Mouse (Mus musculus) CH12.LX (cell line): Measurements from ENCODE around the gene Slc1a6. TPM values are rescaled to one million over a fixed set of nuclear protein-coding genes. Genes with fewer than 3 reads are reported as not detected.

Experiments used
- DNase-seq: peaks from one replicate; pipeline ENCODE4 v3.0.0-alpha.2; 2013; ENCODE audit errors: extremely low read depth
- H3K27ac ChIP-seq: 2 replicates; pipeline ENCODE4 v1.5.1; 2012; ENCODE audit warnings: low read depth, mild to moderate bottlenecking, control low read depth, moderate library complexity; ENCODE audit not compliant: insufficient read depth
- H3K27me3 ChIP-seq: replicated peaks from 2 replicates; pipeline ENCODE3; 2012; ENCODE audit warnings: inconsistent platforms
- H3K36me3 ChIP-seq, 2 experiments: replicated peaks in 1 of 2; 2 replicates each; pipeline versions ENCODE3 to v1.6.1; 2012; ENCODE audit warnings: inconsistent platforms in 1 of 2, low read length in 1 of 2, mild to moderate bottlenecking in 1 of 2, mixed read lengths in 1 of 2, moderate library complexity in 1 of 2; ENCODE audit not compliant: control insufficient read depth in 1 of 2, insufficient read depth in 1 of 2
- H3K4me1 ChIP-seq, 2 experiments: 2 replicates each; pipeline ENCODE4 v1.6.1; 2012; ENCODE audit warnings: inconsistent platforms in 1 of 2, moderate library complexity in 1 of 2; ENCODE audit not compliant: insufficient read depth in 2 of 2, control insufficient read depth in 1 of 2
- H3K4me2 ChIP-seq: 2 replicates; pipeline ENCODE4 v1.6.1; 2012; ENCODE audit warnings: low read depth, mild to moderate bottlenecking, control low read depth; ENCODE audit not compliant: poor library complexity, insufficient read depth, severe bottlenecking
- H3K4me3 ChIP-seq, 3 experiments: fragments of 150-350 bp in 1 of 3; sonication (generic) in 1 of 3; replicated peaks in 1 of 3; 2 replicates each; pipeline versions ENCODE3 to v1.5.1; 2011 to 2012; ENCODE audit warnings: low read depth in 2 of 3, low read length in 2 of 3, mild to moderate bottlenecking in 2 of 3, moderate library complexity in 2 of 3, control low read depth in 1 of 3, improper control_type of control experiment in 1 of 3, inconsistent platforms in 1 of 3, mixed read lengths in 1 of 3; ENCODE audit not compliant: poor library complexity in 1 of 3
- H3K79me2 ChIP-seq: replicated peaks from 2 replicates; pipeline ENCODE4 v1.6.1; 2012; ENCODE audit warnings: mild to moderate bottlenecking, moderate library complexity; ENCODE audit not compliant: control insufficient read depth, poor library complexity, insufficient read depth, severe bottlenecking; ENCODE audit errors: extremely low read depth
- H3K9ac ChIP-seq: 2 replicates; pipeline ENCODE4 v1.6.1; 2012; ENCODE audit warnings: low read depth, mild to moderate bottlenecking, control low read depth, moderate library complexity; ENCODE audit not compliant: insufficient read depth
- H3K9me3 ChIP-seq: replicated peaks from 2 replicates; pipeline ENCODE3; 2012; ENCODE audit warnings: low read length, inconsistent platforms, mixed read lengths
- CHD1 ChIP-seq: IDR thresholded peaks from 2 replicates; pipeline ENCODE4 v1.6.1; 2012; ENCODE audit warnings: low read depth, low read length, improper control_type of control experiment, inconsistent platforms
- CHD2 ChIP-seq: IDR thresholded peaks from 2 replicates; pipeline ENCODE4 v1.6.1; 2011; ENCODE audit warnings: low read length, improper control_type of control experiment
- ELF1 ChIP-seq: IDR thresholded peaks from 2 replicates; pipeline ENCODE4 v1.6.1; 2014; ENCODE audit warnings: low read depth, mild to moderate bottlenecking, inconsistent platforms, low read length, improper control_type of control experiment
- EP300 ChIP-seq: IDR thresholded peaks from 2 replicates; pipeline ENCODE4 v1.6.1; 2011; ENCODE audit warnings: low read length, improper control_type of control experiment
- ETS1 ChIP-seq: conservative IDR thresholded peaks from 2 replicates; pipeline ENCODE4 v1.6.1; 2012; ENCODE audit warnings: low read depth, mild to moderate bottlenecking, inconsistent platforms, low read length, improper control_type of control experiment, moderate library complexity
- GABPA ChIP-seq: IDR thresholded peaks from 2 replicates; pipeline ENCODE4 v1.6.1; 2012; ENCODE audit warnings: low read depth, low read length, improper control_type of control experiment, inconsistent platforms; ENCODE audit not compliant: insufficient replicate concordance
- JUN ChIP-seq: IDR thresholded peaks from 2 replicates; pipeline ENCODE4 v1.6.1; 2011; ENCODE audit warnings: low read depth, mild to moderate bottlenecking, low read length, improper control_type of control experiment, moderate library complexity; ENCODE audit not compliant: insufficient read depth
- KAT2A ChIP-seq: IDR thresholded peaks from 2 replicates; pipeline ENCODE4 v1.6.1; 2012; ENCODE audit warnings: low read length, improper control_type of control experiment, inconsistent platforms; ENCODE audit not compliant: insufficient replicate concordance
- MEF2A ChIP-seq: IDR thresholded peaks from 2 replicates; pipeline ENCODE4 v1.6.1; 2014; ENCODE audit warnings: low read depth, mild to moderate bottlenecking, inconsistent platforms, low read length, improper control_type of control experiment, borderline replicate concordance
- NELFE ChIP-seq: IDR thresholded peaks from 2 replicates; pipeline ENCODE4 v1.6.1; 2011; ENCODE audit warnings: low read depth, low read length, improper control_type of control experiment
- NRF1 ChIP-seq: IDR thresholded peaks from 2 replicates; pipeline ENCODE4 v1.6.1; 2014; ENCODE audit warnings: low read depth, mild to moderate bottlenecking, inconsistent platforms, low read length, improper control_type of control experiment, moderate library complexity
- PAX5 ChIP-seq: IDR thresholded peaks from 2 replicates; pipeline ENCODE4 v1.6.1; 2012; ENCODE audit warnings: low read length, inconsistent platforms, mixed read lengths
- POLR2A ChIP-seq: IDR thresholded peaks from 2 replicates; pipeline ENCODE4 v1.6.1; 2011; ENCODE audit warnings: low read depth, mild to moderate bottlenecking, improper control_type of control experiment, low read length
- RAD21 ChIP-seq: IDR thresholded peaks from 2 replicates; pipeline ENCODE4 v1.6.1; 2011; ENCODE audit warnings: low read depth, mild to moderate bottlenecking, low read length, improper control_type of control experiment, moderate library complexity
- TCF12 ChIP-seq: IDR thresholded peaks from 2 replicates; pipeline ENCODE4 v1.6.1; 2014; ENCODE audit warnings: low read depth, mild to moderate bottlenecking, inconsistent platforms, low read length, improper control_type of control experiment
- UBTF ChIP-seq: IDR thresholded peaks from 2 replicates; pipeline ENCODE4 v1.6.1; 2012; ENCODE audit warnings: low read depth, mild to moderate bottlenecking, inconsistent platforms, low read length, improper control_type of control experiment, moderate library complexity
- USF2 ChIP-seq: conservative IDR thresholded peaks from 2 replicates; pipeline ENCODE4 v1.6.1; 2011; ENCODE audit warnings: low read depth, low read length, improper control_type of control experiment
- ZMIZ1 ChIP-seq: IDR thresholded peaks from 2 replicates; pipeline ENCODE4 v1.6.1; 2012; ENCODE audit warnings: low read depth, mild to moderate bottlenecking, inconsistent platforms, low read length, improper control_type of control experiment
- ZNF384 ChIP-seq: IDR thresholded peaks from 2 replicates; pipeline ENCODE4 v1.6.1; 2012; ENCODE audit warnings: low read depth, low read length, improper control_type of control experiment, inconsistent platforms
- dilution Hi-C: fragments of 300-500 bp; cut with MboI; formaldehyde crosslinking; loops from 2 replicates; pipeline ENCODE4 v1.14.3; 2020; ENCODE audit warnings: low sequenced_read_pairs; ENCODE audit not compliant: extremely low pct_unique_long_range_greater_than_20kb, extremely low pct_ligation_motif_present
- in situ Hi-C: fragments of 300-500 bp; cut with MboI; formaldehyde crosslinking; loops from 3 replicates; pipeline ENCODE4 v1.14.3; 2019; ENCODE audit warnings: low sequenced_read_pairs, low pct_ligation_motif_present, low pct_unique_long_range_greater_than_20kb, mixed read lengths
- polyA plus RNA-seq: library from polyadenylated mRNA; unstranded; fragments of >175 nt; gene quantifications from 2 replicates; pipeline ENCODE4 v1.2.1, GENCODE M21; 2012; ENCODE audit warnings: low read depth; ENCODE audit not compliant: insufficient read length
- total RNA-seq, 2 experiments: library from RNA; depleted of rRNA; stranded (reverse); fragments of 300-350 nt in 1 of 2; fragments of >200 nt in 1 of 2; gene quantifications; 2 replicates each; pipeline ENCODE4 v1.2.3; 2012 to 2014

Gene Slc1a6
- total and polyA plus RNA-seq, 3 experiments, result 0.04 TPM; not detected in 2

DNA sequence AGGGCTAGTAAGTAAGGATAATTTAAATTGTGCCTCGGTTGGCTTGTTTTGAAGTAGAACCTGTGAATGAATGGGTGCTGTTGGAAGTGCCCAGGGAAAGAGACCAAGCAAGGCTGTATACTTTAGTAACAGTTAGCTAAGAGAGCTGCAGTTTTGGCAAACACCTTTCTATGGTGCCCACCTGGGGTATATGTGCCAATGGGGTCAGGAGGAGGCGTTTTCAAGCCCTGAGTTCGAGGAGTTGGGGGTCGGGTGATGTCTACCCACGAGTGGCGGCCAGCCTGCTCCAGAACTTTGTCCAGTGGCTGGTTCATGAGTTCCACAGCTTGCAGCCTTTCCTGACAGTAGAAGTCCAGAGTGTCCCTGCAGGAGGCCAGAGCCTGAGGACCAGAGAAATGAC is 31.4 kb upstream of the Slc1a6 start:
- Histone ChIP-seq H3K36me3 (no peaks in the 10 kb centered on the region), H3K4me1 (no peaks in the 10 kb centered on the region), H3K9ac (no peak overlapping the region), H3K9me3 (peaks cover 7% of the 10 kb centered on the region), H3K4me3 (no peak overlapping the region), H3K4me2 (no peak overlapping the region), H3K27me3 (peaks cover 41% of the 10 kb centered on the region), H3K27ac (no peak overlapping the region), H3K79me2 (no peaks in the 10 kb centered on the region)
- DNase-seq, result no peak
- in situ Hi-C loops, result no loop called here
- TF ChIP-seq UBTF (no peak), POLR2A (no peak)
- dilution Hi-C loops, result no loop called here

DNA sequence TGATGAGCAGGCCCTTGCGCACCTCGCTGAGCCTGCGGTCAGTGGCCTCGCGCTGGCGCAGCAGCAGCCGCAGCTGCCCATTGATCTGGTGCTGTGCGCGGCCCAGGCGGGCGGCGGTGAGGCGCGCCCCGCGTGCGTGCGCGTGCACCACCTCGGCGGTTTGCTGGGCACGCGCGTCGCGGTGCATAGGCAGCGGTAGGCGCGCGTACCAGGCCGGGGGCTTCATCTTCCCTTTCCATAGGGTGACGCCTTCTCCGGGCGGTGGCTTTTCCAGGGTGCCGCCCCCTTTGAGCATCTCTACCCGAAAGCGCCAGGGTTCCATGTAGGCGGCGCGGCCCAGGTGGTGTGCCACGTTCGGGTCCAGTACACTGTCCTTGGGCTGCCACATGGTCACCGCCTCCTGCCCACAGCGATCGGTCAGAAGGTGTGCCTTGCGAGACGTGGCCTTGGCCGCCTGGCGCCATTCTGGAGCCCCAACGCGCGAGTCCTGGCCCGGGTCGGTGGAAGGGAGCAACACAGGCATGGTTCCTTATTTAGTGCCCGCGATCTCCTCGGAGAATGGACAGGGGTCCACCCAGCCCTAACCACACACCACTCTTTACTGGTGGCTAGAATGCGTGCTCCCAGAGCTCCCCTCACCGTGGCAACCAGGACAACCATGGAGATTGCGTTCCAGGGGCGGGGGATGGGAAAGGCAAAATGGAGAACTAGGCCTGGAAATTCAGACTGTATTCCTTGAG is 27.7 kb upstream of the Slc1a6 start, which contains the start of gene Ccdc105:
Gene Ccdc105 (minus strand): TSS at position 614 of the 740 bp plus-strand sequence.
- H3K9ac ChIP-seq, result no peak within 1 kb of the TSS
- no peaks in the 10 kb centered on the region for H3K4me1 ChIP-seq
- dilution Hi-C loops, result no loop called here
- no peaks in the 10 kb centered on the region for H3K79me2 ChIP-seq
- no peak for DNase-seq
- peaks cover 7% of the 10 kb centered on the region for H3K9me3 ChIP-seq
- no peaks in the 10 kb centered on the region for H3K36me3 ChIP-seq
- H3K4me3 ChIP-seq, result no peak within 1 kb of the TSS
- in situ Hi-C loops, result no loop called here
- no peak for TF ChIP-seq ETS1
- TF ChIP-seq ZMIZ1, result no peak
- TF ChIP-seq MEF2A, result no peak
- no peak for TF ChIP-seq TCF12
- TF ChIP-seq NELFE, result no peak
- no peak for TF ChIP-seq NRF1
- TF ChIP-seq ZNF384, result no peak
- no peak for TF ChIP-seq USF2
- no peak for TF ChIP-seq GABPA
- TF ChIP-seq KAT2A, result no peak
- no peak for TF ChIP-seq CHD2
- TF ChIP-seq EP300, result no peak
- TF ChIP-seq JUN, result no peak
- no peak for TF ChIP-seq PAX5
- no peak for TF ChIP-seq CHD1
- TF ChIP-seq RAD21, result no peak
- TF ChIP-seq ELF1, result no peak
- TF ChIP-seq, all 38 proteins: peak for 0
- H3K4me2 ChIP-seq, result no peak within 1 kb of the TSS
- H3K27ac ChIP-seq, result no peak within 1 kb of the TSS
- H3K27me3 ChIP-seq, result peaks cover 33% of the 10 kb centered on the region
